ENCODE assay signal across 21 mouse cellular contexts in genomic region chr16:78307476-78308192, GRCm38 (mm10). TPM values are rescaled to one million over a fixed set of nuclear protein-coding genes. Genes with fewer than 3 reads are reported as not detected.
DNase-seq lines count a peak whose midpoint lies in the region; ATAC-seq and TF ChIP-seq lines count a peak whose summit lies in the region.
"Had no signal": no experiment of that assay in that cellular context is flagged by ENCODE, and none has a peak within 500 bp of the region (broad histone marks: within the 10 kb centered on the region; RNA-seq: fewer than 3 reads in every experiment).

No protein-coding gene starts in this region.

- peaks cover 14% of the 10 kb centered on the region for H3K4me1 ChIP-seq in kidney, adult 2 months (ENCODE audit: control insufficient read depth, insufficient read depth, low read length)
- H3K4me1 ChIP-seq in kidney, embryonic 14.5 days (ENCODE audit: control insufficient read depth, insufficient read depth, low read length) = peaks cover 4% of the 10 kb centered on the region; the same call in 1 of the 2 replicates
- H3K4me1 ChIP-seq in intestine, embryonic 16.5 days (ENCODE audit: control insufficient read depth, insufficient read depth, low read length) = peaks cover 14% of the 10 kb centered on the region; the same call in 1 of the 2 replicates
- no peaks in the 10 kb centered on the region for H3K4me1 ChIP-seq in liver, embryonic 15.5 days (replicated peaks)
- no peaks in the 10 kb centered on the region for H3K4me1 ChIP-seq in stomach, postnatal 0 days (replicated peaks; ENCODE audit: control insufficient read depth, insufficient read depth)

- no peak overlapping the region for H3K9ac ChIP-seq in kidney, embryonic 14.5 days (ENCODE audit: low read depth, low read length)
- no peak overlapping the region for H3K9ac ChIP-seq in intestine, embryonic 16.5 days (ENCODE audit: low read depth, low read length)
- H3K9ac ChIP-seq in liver, embryonic 15.5 days = no peak overlapping the region
- H3K9ac ChIP-seq in stomach, postnatal 0 days (ENCODE audit: low read length) = no peak overlapping the region
- H3K9ac ChIP-seq: heart, embryonic 12.5 days; hindbrain, embryonic 13.5 days; lung, embryonic 14.5 days; midbrain, embryonic 12.5 days; neural tube, embryonic 12.5 days had no signal

- peak; percentile 14 for DNase-seq in kidney, adult 2 months
- DNase-seq in stomach, postnatal 0 days (ENCODE audit: low spot score) = peak; percentile 56
- no peak for DNase-seq in left cerebral cortex, adult 9 months (ENCODE audit: low spot score in 2 of 2)
- no peak for DNase-seq in left cerebral cortex, postnatal 25 days (ENCODE audit: low spot score in 2 of 2)
- DNase-seq: B cell, adult 2 months; cerebellum, adult 8-10 months; heart, postnatal 14 days; kidney, postnatal 10 days; layer of hippocampus, postnatal 36 days; lung, embryonic 14.5 days; thymus, postnatal 4 days had no signal

- H3K27me3 ChIP-seq in kidney, adult 2 months (replicated peaks; ENCODE audit: control insufficient read depth, insufficient read depth, low read length) = no peaks in the 10 kb centered on the region
- no peaks in the 10 kb centered on the region for H3K27me3 ChIP-seq in kidney, embryonic 14.5 days (ENCODE audit: control insufficient read depth, insufficient read depth, low read length)
- no peaks in the 10 kb centered on the region for H3K27me3 ChIP-seq in intestine, embryonic 16.5 days (replicated peaks; ENCODE audit: control insufficient read depth, insufficient read depth, low read length)
- H3K27me3 ChIP-seq in liver, embryonic 15.5 days = peaks cover 16% of the 10 kb centered on the region
- no peaks in the 10 kb centered on the region for H3K27me3 ChIP-seq in stomach, postnatal 0 days (ENCODE audit: control insufficient read depth, insufficient read depth, low read length)
- H3K27me3 ChIP-seq: heart, embryonic 12.5 days; hindbrain, embryonic 13.5 days; midbrain, embryonic 12.5 days; neural tube, embryonic 12.5 days had no signal

- no peak overlapping the region for H3K27ac ChIP-seq in kidney, adult 2 months (ENCODE audit: insufficient read depth, low read depth, low read length)
- H3K27ac ChIP-seq in kidney, embryonic 14.5 days (ENCODE audit: low read depth, low read length) = no peak overlapping the region
- H3K27ac ChIP-seq in intestine, embryonic 16.5 days (ENCODE audit: low read length) = peak overlapping the region; percentile 74
- H3K27ac ChIP-seq in liver, embryonic 15.5 days (replicated peaks) = peak overlapping the region; percentile 61
- H3K27ac ChIP-seq in stomach, postnatal 0 days (replicated peaks) = no peak overlapping the region
- H3K27ac ChIP-seq: hindbrain, embryonic 13.5 days; macrophage; midbrain, embryonic 12.5 days; neural tube, embryonic 12.5 days had no signal

- no peak for ATAC-seq in kidney, embryonic 14.5 days (ENCODE audit: low FRiP score, low TSS enrichment)
- ATAC-seq in intestine, embryonic 16.5 days = peak; percentile 89
- ATAC-seq in liver, embryonic 15.5 days (ENCODE audit: insufficient read depth) = peak; percentile 70
- ATAC-seq in stomach, postnatal 0 days (ENCODE audit: low FRiP score, low TSS enrichment) = peak; percentile 49; the same call in 1 of the 2 replicates
- ATAC-seq: forebrain, embryonic 14.5 days; inflammation-experienced regulatory T-cells, adult 6 months had no signal

- TF ChIP-seq POLR2A in kidney, adult 2 months (IDR thresholded peaks at IDR 0.05; ENCODE audit: low read depth, low read length) = no peak

- H3K9me3 ChIP-seq in kidney, embryonic 14.5 days (ENCODE audit: control insufficient read depth, low read length) = no peaks in the 10 kb centered on the region
- H3K9me3 ChIP-seq in intestine, embryonic 16.5 days (ENCODE audit: control insufficient read depth, low read length) = no peaks in the 10 kb centered on the region
- no peaks in the 10 kb centered on the region for H3K9me3 ChIP-seq in liver, embryonic 15.5 days (replicated peaks)
- H3K9me3 ChIP-seq in stomach, postnatal 0 days (ENCODE audit: control insufficient read depth, low read length) = no peaks in the 10 kb centered on the region
- H3K9me3 ChIP-seq: heart, embryonic 12.5 days; hindbrain, embryonic 13.5 days; midbrain, embryonic 12.5 days; neural tube, embryonic 12.5 days had no signal

- H3K4me2 ChIP-seq in kidney, embryonic 14.5 days (replicated peaks; ENCODE audit: low read depth, low read length) = no peak overlapping the region
- H3K4me2 ChIP-seq in intestine, embryonic 16.5 days (ENCODE audit: low read depth, low read length) = no peak overlapping the region
- no peak overlapping the region; the same call in 1 of the 2 replicates for H3K4me2 ChIP-seq in liver, embryonic 15.5 days
- H3K4me2 ChIP-seq in stomach, postnatal 0 days (replicated peaks; ENCODE audit: low read depth) = no peak overlapping the region
- H3K4me2 ChIP-seq: heart, embryonic 12.5 days; hindbrain, embryonic 13.5 days; lung, embryonic 14.5 days; midbrain, embryonic 12.5 days; neural tube, embryonic 12.5 days had no signal

- intact Hi-C loops in left cerebral cortex, postnatal 25 days (cut with DNase I) = no loop called here

- TF ChIP-seq EP300 in stomach, postnatal 0 days (optimal IDR thresholded peaks at IDR 0.05) = no peak

- no peaks in the 10 kb centered on the region for H3K36me3 ChIP-seq in kidney, adult 2 months (ENCODE audit: control insufficient read depth, insufficient read depth, low read length)
- no peaks in the 10 kb centered on the region for H3K36me3 ChIP-seq in kidney, embryonic 14.5 days (ENCODE audit: control insufficient read depth, insufficient read depth, low read length)
- H3K36me3 ChIP-seq in intestine, embryonic 16.5 days (ENCODE audit: control insufficient read depth, insufficient read depth, low read length) = no peaks in the 10 kb centered on the region
- H3K36me3 ChIP-seq in liver, embryonic 15.5 days (replicated peaks) = no peaks in the 10 kb centered on the region
- no peaks in the 10 kb centered on the region for H3K36me3 ChIP-seq in stomach, postnatal 0 days (ENCODE audit: control insufficient read depth, insufficient read depth, low read length)
- H3K36me3 ChIP-seq: heart, embryonic 12.5 days had no signal

- 87% methylated on average over 16 of the region's 16 CpGs for WGBS in kidney, adult 2 months
- WGBS in kidney, embryonic 14.5 days = 92% methylated on average over 16 of the region's 16 CpGs
- WGBS in intestine, embryonic 16.5 days = 87% methylated on average over 16 of the region's 16 CpGs
- WGBS in liver, embryonic 15.5 days (ENCODE audit: insufficient replicate concordance) = 60% methylated on average over 16 of the region's 16 CpGs
- 87% methylated on average over 16 of the region's 16 CpGs for WGBS in stomach, postnatal 0 days

- no peak for TF ChIP-seq CTCF in kidney, adult 2 months (conservative IDR thresholded peaks at IDR 0.05; ENCODE audit: insufficient read depth, insufficient read length, low read depth, low read length)
- TF ChIP-seq CTCF in stomach, postnatal 0 days (IDR thresholded peaks at IDR 0.05; ENCODE audit: low read depth) = no peak

- H3K4me3 ChIP-seq in kidney, adult 2 months (ENCODE audit: insufficient read depth, low read depth, low read length) = no peak overlapping the region
- no peak overlapping the region for H3K4me3 ChIP-seq in kidney, embryonic 14.5 days (ENCODE audit: low read length)
- no peak overlapping the region for H3K4me3 ChIP-seq in intestine, embryonic 16.5 days (ENCODE audit: low read length)
- H3K4me3 ChIP-seq in liver, embryonic 15.5 days (replicated peaks) = no peak overlapping the region
- H3K4me3 ChIP-seq in stomach, postnatal 0 days (ENCODE audit: low read depth, low read length) = no peak overlapping the region
- H3K4me3 ChIP-seq: heart, embryonic 12.5 days; hindbrain, embryonic 13.5 days; midbrain, embryonic 12.5 days; neural tube, embryonic 12.5 days had no signal

RNA-seq across cellular contexts. Expression of gene Cxadr, which starts 6.3 kb away (rescaled TPM):
- 11.2 and 15.9 TPM in 2 replicates for polyA plus RNA-seq in kidney, adult 2 months (2012; rRNA removed)
- polyA plus RNA-seq in kidney, embryonic 14.5 days (2014; fragmentation: Nextera tagmentation; extraction: Ambion mirVana) = 22.1 and 25.7 TPM in 2 replicates
- 51.4 and 61.1 TPM in 2 replicates for polyA plus RNA-seq in intestine, embryonic 16.5 days (2015; fragmentation: Nextera tagmentation; extraction: Ambion mirVana)
- polyA plus RNA-seq in liver, embryonic 15.5 days (2015; fragmentation: Nextera tagmentation; extraction: Ambion mirVana) = 17.4 and 18.0 TPM in 2 replicates
- polyA plus RNA-seq in stomach, postnatal 0 days (2015; fragmentation: Nextera tagmentation; extraction: Ambion mirVana) = 56.4 and 62.1 TPM in 2 replicates
- 10 to 100 TPM; 33.8 to 34.1 TPM for total RNA-seq in left cerebral cortex, postnatal 25 days (2021)
- polyA plus RNA-seq: macrophage had no signal

Comparison
In these comparisons a context has a peak if more than half of its experiments do, and no peak if none do; other contexts are left out.
1. DNase-seq: peak in kidney, adult 2 months (single experiment) and stomach, postnatal 0 days (single experiment); none in left cerebral cortex, adult 9 months (0 of 2) and left cerebral cortex, postnatal 25 days (0 of 2).
2. H3K27ac ChIP-seq: peak in intestine, embryonic 16.5 days (single experiment) and liver, embryonic 15.5 days (single experiment); none in kidney, adult 2 months (single experiment), kidney, embryonic 14.5 days (single experiment) and stomach, postnatal 0 days (single experiment).